Mouse (Mus musculus): ENCODE results near the gene Gpr152.
A peak's percentile ranks its signal among the peaks of the same experiment; 100 is the strongest.
"Not testable (repeated sequence)": the region's sequence is repeated elsewhere in the genome, so short reads cannot be mapped to it uniquely, and the experiment has no call there.

Gpr152 gene

DNA sequence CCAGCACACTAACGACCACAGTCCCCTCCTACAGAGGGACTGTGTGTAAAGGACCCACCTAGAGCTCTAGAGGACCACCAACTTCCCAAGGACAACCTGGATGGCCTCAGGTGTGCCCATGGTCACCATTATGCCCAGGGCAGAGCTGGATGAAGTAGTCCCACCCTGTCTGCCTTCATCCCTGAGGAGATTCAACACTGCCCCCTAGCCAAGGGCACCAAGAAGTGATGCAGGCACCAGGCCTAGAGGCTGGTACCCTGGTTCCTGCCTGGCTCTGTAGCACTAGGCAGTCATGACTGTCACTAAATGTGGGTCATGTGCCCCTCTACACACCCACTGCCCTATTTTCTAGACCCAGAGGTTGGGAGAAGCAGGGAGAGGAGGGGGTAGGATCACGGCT lies 7.8 kb upstream of the Gpr152 start:
- DNase-seq, result no peak

DNA sequence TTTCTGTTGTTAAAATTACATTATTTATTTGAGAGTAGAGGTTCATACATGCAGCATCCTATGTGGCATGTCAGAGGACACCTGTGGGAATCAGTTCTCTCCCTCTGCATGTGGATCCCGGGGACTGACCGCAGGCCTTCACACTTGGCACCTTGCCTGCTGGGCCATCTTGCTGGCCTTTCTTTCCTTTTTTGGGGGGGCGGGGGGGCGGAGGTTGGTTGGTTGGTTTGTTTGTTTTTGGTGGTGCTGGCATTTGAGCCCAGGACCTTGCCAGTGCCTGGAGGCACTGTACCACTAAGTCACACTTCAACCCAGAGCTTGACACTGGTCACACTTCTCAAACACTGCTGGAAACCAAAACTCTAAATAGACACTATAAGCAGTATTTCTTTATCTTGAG lies 5.2 kb upstream of the Gpr152 start:
- no peak for DNase-seq

DNA sequence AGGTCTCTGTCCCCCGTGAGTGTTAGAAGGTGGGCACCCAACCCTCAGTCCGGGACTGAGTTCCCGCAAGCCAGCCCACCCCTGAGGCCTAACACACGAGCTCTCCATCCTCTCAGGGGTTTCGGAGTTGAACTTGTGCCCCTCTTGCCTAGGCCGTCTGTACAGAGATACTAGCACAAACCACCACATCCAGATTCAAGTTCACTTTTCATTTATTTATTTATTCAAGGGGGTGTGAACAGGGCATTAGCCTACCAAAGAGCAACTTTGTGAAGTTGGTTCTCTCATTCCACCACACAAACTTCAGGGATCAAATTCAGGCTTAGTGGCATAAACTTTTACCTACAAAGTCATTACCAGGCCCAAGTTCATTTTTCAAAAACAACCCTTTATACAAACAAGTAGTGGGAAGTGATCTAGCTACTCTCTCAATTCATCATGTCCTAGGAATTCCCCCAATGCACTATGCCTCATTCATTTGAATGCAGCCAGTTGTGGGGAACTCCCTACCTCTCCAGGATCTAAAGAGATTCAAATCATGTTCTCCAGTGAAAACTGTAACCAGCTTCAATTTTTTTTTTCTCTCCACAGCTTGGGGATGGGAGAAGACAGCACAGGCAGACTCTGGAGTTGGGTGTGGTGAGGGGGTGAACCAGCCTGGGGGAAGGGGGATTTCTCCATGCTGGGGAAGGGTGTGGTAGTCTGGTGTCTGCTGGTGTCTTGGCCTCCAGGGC lies 4.2 kb upstream of the Gpr152 start:
- not testable (repeated sequence) for DNase-seq

DNA sequence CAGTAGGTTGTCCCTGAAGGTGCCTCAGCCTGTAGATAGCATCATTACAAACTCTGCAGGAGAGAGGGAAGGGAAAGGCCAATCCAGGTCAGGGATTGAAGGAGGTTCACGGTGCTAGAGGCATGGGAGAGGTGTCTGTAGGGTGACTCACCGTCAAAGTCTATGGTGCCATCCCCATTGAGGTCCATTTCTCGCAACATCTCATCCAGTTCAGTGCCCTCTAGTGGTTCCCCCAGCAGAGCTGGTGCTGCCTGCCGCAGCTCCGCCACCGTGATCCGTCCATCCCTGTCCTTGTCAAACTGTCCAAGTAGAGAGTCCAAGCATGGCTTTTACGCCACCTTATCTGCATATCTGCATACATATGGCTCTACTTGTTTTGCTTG lies 3.6 kb upstream of the Gpr152 start:
- DNase-seq, result not testable (repeated sequence)

DNA sequence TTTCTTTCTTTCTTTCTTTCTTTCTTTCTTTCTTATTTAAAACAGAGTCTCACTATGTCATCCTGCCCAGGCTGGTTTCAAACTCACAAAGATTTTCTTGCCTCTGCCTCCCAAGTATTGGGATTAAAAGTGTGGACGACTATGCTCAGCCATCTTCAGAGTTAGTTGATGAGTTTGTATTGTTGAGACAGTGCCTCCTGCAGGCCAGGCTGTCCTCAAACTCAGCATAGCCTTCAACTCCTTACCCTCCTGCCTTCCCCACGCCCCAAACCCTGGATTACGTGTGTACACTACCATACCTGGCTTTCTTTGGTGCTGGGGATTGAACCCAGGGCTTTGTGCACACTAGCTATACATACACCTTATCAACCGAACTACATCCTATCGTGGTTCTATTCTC lies 3.1 kb upstream of the Gpr152 start:
- no peak for DNase-seq

DNA sequence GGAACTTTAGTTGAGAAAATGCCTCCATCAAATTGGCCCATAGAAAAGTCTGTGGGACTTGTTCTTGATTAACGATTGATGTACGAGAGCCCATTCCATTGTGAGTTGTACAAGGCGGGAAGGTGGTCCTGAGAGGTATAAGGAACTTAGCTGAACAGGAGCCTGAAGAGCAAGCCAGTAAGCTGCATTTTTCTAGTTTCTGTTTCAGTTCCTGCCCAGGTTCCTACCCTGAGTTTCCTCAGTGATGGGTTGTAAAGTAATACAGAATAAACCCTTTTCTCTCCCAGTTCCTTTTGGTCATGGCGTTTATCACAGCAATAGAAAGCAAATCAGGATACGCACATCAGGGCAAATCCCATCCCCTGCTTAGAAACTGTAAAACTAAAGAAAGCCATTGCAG lies 1.7 kb upstream of the Gpr152 start:
- DNase-seq, result no peak

DNA sequence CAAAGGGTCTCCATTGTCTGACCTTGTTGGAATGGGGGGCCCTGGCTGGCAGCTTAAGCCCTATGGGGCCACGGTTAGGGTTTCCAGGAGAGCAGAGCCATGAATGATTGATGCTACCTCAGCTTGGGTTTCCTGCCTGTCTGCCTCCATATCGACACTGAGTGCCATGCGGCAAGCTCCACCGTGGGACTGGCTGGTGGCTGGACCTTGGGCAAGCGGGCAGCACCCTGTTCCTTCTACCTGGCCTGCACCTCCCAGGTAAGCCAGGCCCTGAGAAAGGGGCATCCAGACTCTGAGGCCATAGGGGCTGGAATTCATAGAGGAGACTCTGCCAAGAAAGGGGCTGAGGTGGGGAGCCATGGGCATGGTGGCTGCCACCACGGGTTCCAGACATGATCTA lies 560 bp downstream of the Gpr152 start:
- no peak for DNase-seq

DNA sequence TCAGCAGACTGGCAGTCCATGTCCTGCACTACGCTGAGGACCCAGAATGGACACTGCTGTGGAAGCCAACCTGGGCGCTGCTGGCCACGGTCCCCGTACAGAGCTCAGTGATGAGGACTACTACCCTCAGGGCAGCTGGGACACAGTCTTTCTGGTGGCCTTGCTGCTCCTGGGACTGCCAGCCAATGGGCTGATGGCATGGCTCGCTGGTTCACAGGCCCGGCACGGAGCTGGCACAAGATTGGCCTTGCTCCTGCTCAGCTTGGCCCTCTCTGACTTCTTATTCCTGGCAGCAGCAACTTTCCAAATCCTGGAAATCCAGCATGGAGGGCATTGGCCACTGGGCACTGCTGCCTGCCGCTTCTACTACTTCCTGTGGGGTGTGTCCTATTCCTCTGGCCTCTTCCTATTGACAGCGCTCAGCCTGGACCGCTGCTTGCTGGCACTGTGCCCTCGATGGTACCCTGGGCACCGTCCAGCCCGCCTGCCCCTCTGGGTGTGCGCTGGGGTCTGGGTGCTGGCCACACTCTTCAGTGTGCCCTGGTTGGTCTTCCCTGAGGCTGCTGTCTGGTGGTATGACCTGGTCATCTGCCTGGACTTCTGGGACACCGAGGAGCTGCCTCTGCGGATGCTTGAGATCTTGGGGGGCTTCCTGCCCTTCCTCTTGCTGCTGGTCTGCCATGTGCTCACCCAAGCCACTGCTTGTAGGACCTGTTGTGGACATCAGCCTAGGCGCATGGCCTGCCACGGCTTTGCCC lies 3.0 kb downstream of the Gpr152 start:
- DNase-seq, result no peak

DNA sequence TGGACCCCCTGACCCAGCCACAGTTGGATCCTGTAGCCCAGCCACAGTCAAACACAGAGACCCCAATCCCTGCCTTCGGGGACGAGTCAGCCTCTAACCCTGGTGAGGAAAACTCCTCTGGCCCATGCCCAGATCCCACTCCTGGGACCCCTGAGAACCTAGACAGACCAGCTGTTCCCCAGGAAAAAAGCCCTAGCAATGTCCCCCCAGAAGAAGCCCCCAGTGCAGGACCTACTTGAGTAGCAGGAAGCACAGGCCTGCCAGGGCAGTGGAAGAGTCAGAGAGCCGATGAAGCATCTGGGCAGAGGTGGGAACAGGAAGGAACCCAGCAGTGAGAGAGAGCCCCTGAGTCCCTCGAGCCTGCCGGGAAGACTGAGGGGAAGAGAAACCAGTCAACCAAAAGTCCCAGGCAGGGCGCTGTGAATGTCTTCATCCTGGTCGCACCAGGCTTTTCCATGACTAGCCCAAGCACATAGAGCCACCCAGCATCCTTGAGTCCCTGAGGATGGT lies 4.2 kb downstream of the Gpr152 start, which contains the start of gene Cabp4:
Cabp4 (minus strand) TSS at position 275 of the 510 bp plus-strand sequence.
- DNase-seq, result no peak

DNA sequence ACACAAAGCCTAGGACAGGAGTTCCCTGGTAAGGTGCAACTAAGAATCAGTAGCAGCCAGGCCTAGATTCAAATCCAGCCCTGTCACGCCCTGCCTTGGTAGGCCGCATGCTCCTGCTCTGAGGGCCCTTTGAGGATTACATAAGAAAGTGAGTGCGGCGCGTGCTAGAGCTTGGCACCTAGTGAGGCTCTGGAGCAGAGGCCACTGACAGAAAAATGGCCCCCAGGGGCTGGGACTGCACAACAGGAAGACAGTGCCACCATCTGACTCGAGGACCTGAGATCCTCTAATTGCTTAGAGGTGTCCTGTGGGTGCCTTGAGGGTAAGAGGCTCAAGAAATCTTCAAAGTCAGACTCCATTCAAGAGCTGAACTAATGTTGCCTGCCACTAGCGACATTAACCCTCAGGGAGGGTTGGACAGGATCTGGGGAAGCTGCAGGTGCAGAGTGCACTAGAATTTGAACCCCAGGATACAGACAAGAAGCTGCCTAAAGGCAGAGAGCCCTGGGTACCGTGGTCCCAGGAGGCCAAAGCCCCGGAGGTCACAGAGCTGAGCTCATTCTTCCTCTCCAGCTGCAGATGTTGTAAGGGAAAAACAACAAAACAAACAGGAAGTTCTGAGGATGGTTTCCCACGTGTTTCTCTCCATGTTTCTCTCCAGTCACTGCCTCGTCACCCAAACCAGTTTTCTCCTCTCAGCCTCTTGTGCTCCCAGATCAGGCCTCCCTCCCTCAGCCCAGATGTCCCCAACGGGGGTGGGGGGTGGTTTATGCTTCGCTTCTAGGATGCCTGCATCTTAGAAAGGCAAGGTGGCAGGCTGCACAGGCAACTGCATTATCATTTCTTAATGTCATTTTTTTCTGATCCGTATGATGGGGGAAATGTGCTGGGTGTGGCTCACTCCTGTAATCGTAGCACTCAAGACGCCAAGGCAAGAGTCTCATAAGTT lies 5.2 kb downstream of the Gpr152 start:
- no peak for DNase-seq

DNA sequence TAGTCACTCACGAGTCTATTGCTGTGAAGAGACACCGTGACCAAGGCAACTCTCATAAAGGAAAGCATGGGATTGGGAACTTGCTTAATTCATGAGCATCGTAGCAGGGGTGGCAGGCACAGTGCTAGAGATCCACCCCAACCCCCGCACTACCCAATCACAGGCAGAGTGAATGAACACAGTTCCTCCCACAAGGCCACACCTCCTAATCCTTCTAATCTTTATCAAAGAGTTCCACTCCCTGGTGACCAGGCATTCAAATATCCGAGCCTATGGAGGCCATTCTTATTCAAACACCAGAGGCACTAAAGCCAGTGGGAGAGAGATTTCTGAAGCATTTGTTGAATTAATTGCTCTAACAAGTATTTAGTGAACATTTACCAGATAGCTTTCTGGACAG lies 6.3 kb downstream of the Gpr152 start:
- DNase-seq, result no peak

DNA sequence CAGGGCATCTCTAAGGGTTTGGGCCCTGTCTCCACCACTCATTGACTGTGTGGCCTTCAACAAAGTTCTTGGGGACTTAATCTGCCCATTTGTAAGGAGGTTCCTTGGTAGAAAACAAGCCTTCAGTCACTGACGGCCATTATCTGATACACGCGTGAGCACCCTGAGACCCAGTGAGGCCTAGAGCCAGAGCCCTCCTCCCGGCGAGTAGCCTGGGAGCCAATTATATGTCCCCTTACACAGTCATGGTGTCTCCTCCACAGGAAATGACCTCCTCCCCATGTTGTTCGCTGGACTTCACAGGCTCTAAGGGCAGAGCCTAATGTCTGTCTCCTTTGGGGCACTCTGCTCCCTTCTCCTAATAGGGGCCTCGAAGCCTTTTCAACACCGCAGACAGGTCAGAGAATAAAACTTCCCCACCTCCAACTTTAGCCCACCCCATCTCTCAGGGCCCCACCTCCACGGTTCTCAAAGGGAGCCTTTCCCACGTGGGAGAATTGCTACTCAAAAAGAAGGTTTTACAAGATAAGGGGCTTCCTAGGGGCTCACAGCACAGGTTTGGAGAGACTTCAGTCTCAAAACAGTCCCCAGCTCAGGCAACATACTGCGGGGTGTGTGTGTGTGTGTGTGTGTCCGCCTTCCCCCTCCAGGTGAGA lies 6.9 kb downstream of the Gpr152 start:
- no peak for DNase-seq

DNA sequence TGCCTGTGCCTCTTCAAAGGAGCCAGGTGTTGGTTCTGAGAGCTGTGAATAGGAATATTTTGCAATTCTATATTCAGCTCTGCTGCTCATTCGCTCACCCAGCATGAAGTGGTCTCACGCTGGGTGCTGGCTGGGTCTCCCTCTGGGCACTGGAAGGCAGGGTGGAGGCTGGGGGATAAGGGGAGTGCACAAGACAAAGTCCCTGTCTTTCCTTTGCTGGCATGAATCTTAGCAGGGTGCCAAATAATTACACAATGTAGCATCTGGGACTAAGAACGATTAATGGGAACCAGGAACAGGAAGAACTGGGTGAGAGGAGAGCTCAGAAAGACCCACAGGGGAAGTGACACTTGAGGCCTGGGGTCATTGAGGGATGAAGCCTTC lies 7.4 kb downstream of the Gpr152 start:
- peak; percentile 52 for DNase-seq

DNA sequence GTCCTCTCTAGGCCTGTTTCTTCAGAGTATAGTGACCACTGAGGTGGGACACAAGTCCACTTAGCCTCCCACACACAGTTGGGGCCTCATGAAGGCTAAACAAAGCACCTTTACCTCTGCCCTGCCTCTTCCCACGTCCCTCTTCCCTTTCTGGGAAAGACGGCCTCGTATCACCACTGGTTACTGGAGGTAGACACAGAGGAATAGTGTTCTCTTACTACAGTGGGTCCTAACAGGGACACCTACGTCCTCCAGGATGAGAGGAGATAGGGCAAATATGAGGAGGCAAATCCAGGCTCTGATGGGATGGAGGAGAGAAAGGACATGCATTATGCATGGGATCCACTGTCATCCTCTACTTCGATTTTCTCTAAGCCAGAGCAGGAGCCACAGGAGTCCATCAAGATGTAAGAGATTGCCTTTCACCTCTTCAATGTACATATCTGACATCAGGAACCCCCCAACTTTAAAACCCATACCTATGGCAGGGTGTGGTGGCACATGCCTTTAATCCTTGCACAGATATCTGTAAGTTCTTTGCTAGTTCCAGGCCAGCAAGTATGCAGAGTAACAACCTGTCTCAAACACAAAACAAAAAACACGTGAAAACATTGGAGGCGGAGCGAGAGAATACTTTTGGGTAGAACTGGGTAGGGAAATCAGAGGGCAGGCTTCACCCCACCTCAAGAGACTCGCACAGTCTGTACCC lies 8.3 kb downstream of the Gpr152 start:
- no peak for DNase-seq

DNA sequence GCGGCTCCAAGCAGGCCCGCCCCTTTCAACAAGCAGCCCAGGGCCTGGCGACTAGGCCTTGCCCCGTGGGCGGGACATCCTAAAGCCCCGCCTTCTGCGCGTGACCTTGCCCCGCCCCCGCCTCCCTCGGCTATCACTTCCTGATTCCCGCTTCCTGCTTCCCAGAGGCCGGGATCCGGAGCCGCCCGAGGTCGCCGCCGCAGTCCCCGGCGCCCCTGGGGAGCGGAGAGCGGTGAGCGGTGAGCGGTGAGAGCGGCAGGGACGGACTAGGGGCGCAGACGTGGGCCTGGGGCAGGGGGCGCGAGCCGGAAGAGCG lies 8.9 kb downstream of the Gpr152 start, which contains the start of gene Coro1b:
Coro1b (plus strand) TSS at position 129 of the 316 bp plus-strand sequence.
- peak; percentile 95 for DNase-seq

DNA sequence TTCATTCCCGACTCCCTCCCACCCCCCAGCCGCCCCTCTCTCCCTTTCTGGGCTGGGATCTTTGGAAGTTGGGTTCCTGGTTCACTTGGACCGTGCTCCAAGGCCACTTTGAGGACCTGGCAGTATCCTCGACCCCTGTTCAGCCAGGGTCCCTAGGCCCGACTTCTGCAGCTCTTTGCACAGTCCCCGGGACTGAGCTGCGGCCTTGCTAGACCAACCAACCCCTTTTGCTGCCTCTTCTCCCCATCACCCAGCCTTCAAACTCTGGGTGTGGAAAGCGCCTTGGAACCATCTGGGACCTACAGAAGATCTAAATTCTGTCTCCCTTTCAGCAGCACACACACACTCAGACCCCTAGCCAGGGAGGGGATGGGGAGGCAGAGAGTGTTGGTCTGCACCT lies 9.2 kb downstream of the Gpr152 start:
- peak; percentile 52 for DNase-seq

DNA sequence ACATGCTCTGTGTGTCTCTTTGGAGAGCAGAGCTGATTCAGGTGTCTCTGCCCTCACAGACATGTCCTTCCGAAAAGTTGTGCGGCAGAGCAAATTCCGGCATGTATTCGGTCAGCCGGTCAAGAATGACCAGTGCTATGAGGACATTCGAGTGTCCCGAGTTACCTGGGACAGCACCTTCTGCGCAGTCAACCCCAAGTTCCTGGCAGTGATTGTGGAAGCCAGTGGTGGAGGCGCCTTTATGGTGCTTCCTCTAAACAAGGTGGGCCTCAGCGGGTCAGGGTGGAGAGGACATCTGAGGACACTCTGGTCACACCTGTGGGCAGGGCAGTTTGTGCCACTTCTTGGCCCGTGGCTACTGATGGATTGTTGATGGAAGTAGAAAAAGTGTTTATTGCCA lies 9.7 kb downstream of the Gpr152 start:
- peak; percentile 52 for DNase-seq

DNA sequence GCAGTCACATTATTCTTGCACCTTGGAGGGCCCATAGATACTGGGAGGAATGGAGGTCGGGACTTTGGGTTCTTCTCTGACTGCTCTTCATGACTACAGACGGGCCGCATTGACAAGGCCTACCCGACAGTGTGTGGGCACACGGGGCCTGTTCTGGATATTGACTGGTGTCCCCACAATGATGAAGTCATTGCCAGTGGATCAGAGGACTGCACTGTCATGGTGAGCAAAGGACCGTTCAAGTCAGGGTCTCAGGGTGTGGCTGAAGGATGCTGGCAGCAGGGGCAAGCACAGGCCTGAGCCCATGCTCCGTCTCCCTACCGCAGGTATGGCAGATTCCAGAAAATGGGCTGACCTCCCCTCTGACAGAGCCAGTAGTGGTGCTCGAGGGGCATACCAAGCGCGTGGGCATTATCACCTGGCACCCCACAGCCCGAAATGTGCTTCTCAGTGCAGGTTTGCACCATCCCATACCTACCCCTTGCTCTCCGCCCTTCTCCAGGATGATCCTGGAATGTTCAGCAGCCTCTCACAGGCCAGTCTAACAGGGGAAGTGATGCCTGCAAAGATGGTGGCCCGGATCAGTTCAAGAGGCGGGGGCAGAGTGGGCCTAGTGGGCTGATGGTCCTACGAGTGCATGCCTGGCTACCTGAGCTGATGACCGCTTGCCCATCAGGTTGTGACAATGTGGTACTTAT lies 10.3 kb downstream of the Gpr152 start:
- DNase-seq, result no peak

DNA sequence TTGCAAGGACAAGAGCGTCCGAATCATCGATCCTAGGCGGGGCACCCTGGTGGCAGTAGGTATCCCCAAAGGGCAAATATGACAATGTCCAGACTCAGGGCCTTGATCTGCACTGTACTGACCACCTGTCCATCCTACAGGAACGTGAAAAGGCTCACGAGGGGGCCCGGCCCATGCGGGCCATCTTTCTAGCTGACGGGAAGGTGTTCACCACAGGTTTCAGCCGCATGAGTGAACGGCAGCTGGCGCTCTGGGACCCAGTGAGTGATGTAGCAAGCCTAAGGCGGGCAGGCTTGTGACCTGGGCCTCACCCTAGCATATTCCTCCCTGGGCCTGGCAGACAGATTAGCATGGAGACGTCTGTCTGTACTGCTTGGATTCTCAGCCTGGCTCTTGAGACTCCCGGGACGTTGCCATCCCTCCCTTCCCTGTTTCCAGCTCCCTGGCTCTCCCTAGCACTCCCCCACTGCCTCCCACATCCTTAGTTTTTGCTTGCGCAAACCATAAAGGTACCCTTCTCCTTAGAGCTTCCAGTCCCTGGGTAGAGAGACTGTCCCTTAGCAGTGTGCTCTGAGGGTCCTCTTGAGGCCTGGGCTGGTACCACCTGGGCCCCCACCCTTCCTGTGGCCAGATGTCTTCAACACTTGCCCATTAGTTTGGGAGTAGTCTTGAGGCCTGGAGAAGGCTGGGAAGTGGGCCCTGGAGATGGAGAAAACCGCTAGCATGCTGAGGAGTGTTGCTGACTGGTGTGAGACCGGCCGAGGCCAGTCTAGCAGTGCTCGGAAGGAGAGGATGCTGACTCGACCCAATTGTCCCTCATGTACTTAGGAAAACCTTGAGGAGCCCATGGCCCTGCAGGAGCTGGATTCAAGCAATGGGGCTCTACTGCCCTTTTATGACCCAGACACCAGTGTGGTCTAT lies 11.2 kb downstream of the Gpr152 start:
- DNase-seq, result no peak

DNA sequence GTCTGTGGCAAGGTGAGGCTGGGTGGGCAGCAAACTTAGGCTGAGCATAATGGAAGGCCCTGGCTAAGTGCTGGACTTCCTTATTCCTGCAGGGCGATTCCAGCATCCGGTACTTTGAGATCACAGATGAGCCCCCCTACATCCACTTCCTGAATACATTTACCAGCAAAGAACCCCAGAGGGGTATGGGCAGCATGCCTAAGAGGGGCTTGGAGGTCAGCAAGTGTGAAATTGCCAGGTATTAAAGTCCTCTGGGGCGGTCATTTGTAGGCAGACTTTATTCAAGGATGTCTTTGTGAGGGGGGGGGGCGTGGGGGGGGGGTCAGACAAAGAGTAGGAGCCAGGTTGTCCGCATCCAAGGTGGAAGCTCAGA lies 11.9 kb downstream of the Gpr152 start:
- DNase-seq, result peak; percentile 52
